In genomic region chr11:63914388-63914787, GRCm38 (mm10) we compare ENCODE assay signal across 9 mouse cellular contexts. TPM values are rescaled to one million over a fixed set of nuclear protein-coding genes. Genes with fewer than 3 reads are reported as not detected.
DNase-seq lines count a peak whose midpoint lies in the region; ATAC-seq lines count a peak whose summit lies in the region.
"Had no signal": no experiment of that assay in that cellular context is flagged by ENCODE, and none has a peak within 500 bp of the region (broad histone marks: within the 10 kb centered on the region; RNA-seq: fewer than 3 reads in every experiment).

No protein-coding gene starts in this region.

- peak; percentile 82 for DNase-seq in ZHBTc4 (ENCODE audit: low read depth, low spot score)
- peak; percentile 80 for DNase-seq in cerebellum, postnatal 14 days
- DNase-seq in frontal cortex, postnatal 25 days (ENCODE audit: low spot score in 2 of 2), result peak; percentile 22 to 43
- peak; percentile 38 to 75 for DNase-seq in left cerebral cortex, postnatal 10 days (ENCODE audit: extremely low spot score in 1 of 2, low spot score in 2 of 2)
- DNase-seq in right cerebral cortex, adult 2 months (ENCODE audit: low spot score in 2 of 2), result peak; percentile 61 to 63
- DNase-seq in urinary bladder, postnatal 36 days (ENCODE audit: low spot score in 2 of 2), result peak; percentile 56 to 81

- WGBS in hindbrain, embryonic 12.5 days, result 3% methylated on average over 20 of the region's 20 CpGs
- WGBS in macrophage (ENCODE audit: missing documents), result 6% methylated on average over 20 of the region's 20 CpGs

- peak overlapping the region; percentile 30; the same call in 1 of the 2 replicates for H3K27ac ChIP-seq in hindbrain, embryonic 12.5 days
- H3K27ac ChIP-seq in macrophage, result no peak overlapping the region

- H3K4me3 ChIP-seq in hindbrain, embryonic 12.5 days, result peak overlapping the region; percentile 33
- H3K4me3 ChIP-seq in macrophage (ENCODE audit: inconsistent target), result peak overlapping the region; percentile 8; the same call in 1 of the 2 replicates
- H3K4me3 ChIP-seq: erythroblast, embryonic 14.5 days had no signal

- 0 out of 2 replicates have a peak overlapping the region, but pooled peaks have one; percentile 13 for H3K9ac ChIP-seq in hindbrain, embryonic 12.5 days

- no peaks in the 10 kb centered on the region for H3K79me2 ChIP-seq in macrophage (ENCODE audit: inconsistent target)

- no peaks in the 10 kb centered on the region for H3K36me3 ChIP-seq in hindbrain, embryonic 12.5 days
- H3K36me3 ChIP-seq in macrophage (ENCODE audit: inconsistent target), result no peaks in the 10 kb centered on the region

- peaks cover 31% of the 10 kb centered on the region for H3K4me1 ChIP-seq in hindbrain, embryonic 12.5 days

- peak overlapping the region; percentile 63 for H3K4me2 ChIP-seq in hindbrain, embryonic 12.5 days (replicated peaks)

- peak; percentile 87 for ATAC-seq in hindbrain, embryonic 12.5 days (ENCODE audit: low FRiP score)

- peaks cover 37% of the 10 kb centered on the region for H3K27me3 ChIP-seq in hindbrain, embryonic 12.5 days

- H3K9me3 ChIP-seq in hindbrain, embryonic 12.5 days (replicated peaks), result no peaks in the 10 kb centered on the region

- intact Hi-C loops in left cerebral cortex, postnatal 10 days (cut with DNase I), result no loop called here

RNA-seq across cellular contexts. Expression of gene Hs3st3b1, which starts 7.7 kb away (rescaled TPM):
- polyA plus RNA-seq in hindbrain, embryonic 12.5 days (2016; fragmentation: Nextera tagmentation; extraction: Ambion mirVana), result 11.2 and 15.1 TPM in 2 replicates
- 1 to 10 TPM in 1 of 2 experiments, under 1 TPM in 1; 0.89 to 1.1 TPM for total RNA-seq in left cerebral cortex, postnatal 10 days (2021)
- under 1 TPM in 2 of 26 experiments, not detected in 24; 0.12 to 0.25 TPM for total RNA-seq in macrophage (2018; cell fraction: chromatin; rRNA removed)
- under 1 TPM in 12 of 26 experiments, not detected in 14; 0.03 to 0.14 (median 0.04) TPM for total RNA-seq in macrophage (2018; cell fraction: cytosol; rRNA removed)
- total RNA-seq in macrophage (2018; cell fraction: nucleus; rRNA removed), result under 1 TPM in 5 of 26 experiments, not detected in 21; 0.12 to 0.40 (median 0.20) TPM
- polyA plus RNA-seq in macrophage (2018), result 0.03 TPM in 1 of 3 replicates, not detected in the others

Comparison
In these comparisons a context has a peak if more than half of its experiments do, and no peak if none do; other contexts are left out.
1. RNA of gene Hs3st3b1, which starts 7.7 kb away (polyA plus RNA-seq): 11.2 to 15.1 TPM in hindbrain, embryonic 12.5 days; 0.03 TPM in macrophage; every median in the first group is over 10 times any median in the second.
2. Peak in every context shown above with its lines, with median percentiles within 50 percentile points of each other: DNase-seq.